Mouse (Mus musculus) MEL (cell line): ENCODE data around the gene 1700013G24Rik.

Experiments used
- CTCF ChIP-seq, 3 experiments: IDR thresholded peaks in 2 of 3; conservative IDR thresholded peaks in 1 of 3; 2 replicates each; pipeline ENCODE4 v1.5.1; 2011 to 2012; ENCODE audit warnings: low read length in 3 of 3, low read depth in 2 of 3, mild to moderate bottlenecking in 2 of 3, improper control_type of control experiment in 1 of 3, inconsistent platforms in 1 of 3, mixed read lengths in 1 of 3, moderate library complexity in 1 of 3; ENCODE audit not compliant: control insufficient read depth in 1 of 3, insufficient read depth in 1 of 3, poor library complexity in 1 of 3, severe bottlenecking in 1 of 3
- E2F4 ChIP-seq: IDR thresholded peaks from 2 replicates; pipeline ENCODE4 v1.6.1; 2011; ENCODE audit warnings: low read depth, low read length, improper control_type of control experiment, borderline replicate concordance
- ELF1 ChIP-seq: IDR thresholded peaks from 2 replicates; pipeline ENCODE4 v1.6.1; 2014; ENCODE audit warnings: low read depth, mild to moderate bottlenecking, inconsistent platforms, low read length, improper control_type of control experiment, moderate library complexity
- EP300 ChIP-seq, 2 experiments: IDR thresholded peaks; 2 replicates each; pipeline ENCODE4 v1.6.1; 2011; ENCODE audit warnings: improper control_type of control experiment in 2 of 2, low read length in 2 of 2, low read depth in 1 of 2, mild to moderate bottlenecking in 1 of 2
- GABPA ChIP-seq: IDR thresholded peaks from 2 replicates; pipeline ENCODE4 v1.6.1; 2012; ENCODE audit warnings: low read depth, mild to moderate bottlenecking, inconsistent platforms, low read length, improper control_type of control experiment, moderate library complexity
- HCFC1 ChIP-seq: IDR thresholded peaks from 2 replicates; pipeline ENCODE4 v1.6.1; 2012; ENCODE audit warnings: low read depth, mild to moderate bottlenecking, inconsistent platforms, low read length, improper control_type of control experiment, moderate library complexity
- MAX ChIP-seq: IDR thresholded peaks from 2 replicates; pipeline ENCODE4 v1.6.1; 2011; ENCODE audit warnings: low read length, improper control_type of control experiment
- POLR2A ChIP-seq, 2 experiments: IDR thresholded peaks; 2 replicates each; pipeline ENCODE4 v1.6.1; 2011 to 2012; ENCODE audit warnings: low read length in 2 of 2, mild to moderate bottlenecking in 2 of 2, control low read depth in 1 of 2, improper control_type of control experiment in 1 of 2, low read depth in 1 of 2, moderate library complexity in 1 of 2; ENCODE audit not compliant: control insufficient read depth in 1 of 2, insufficient read depth in 1 of 2, poor library complexity in 1 of 2
- RAD21 ChIP-seq: IDR thresholded peaks from 2 replicates; pipeline ENCODE4 v1.6.1; 2011; ENCODE audit warnings: mild to moderate bottlenecking, low read depth, low read length, improper control_type of control experiment
- SMC3 ChIP-seq: IDR thresholded peaks from 2 replicates; pipeline ENCODE4 v1.6.1; 2011; ENCODE audit warnings: low read depth, low read length, improper control_type of control experiment
- TAL1 ChIP-seq: IDR thresholded peaks from 2 replicates; pipeline ENCODE4 v1.6.1; 2012; ENCODE audit warnings: mild to moderate bottlenecking, inconsistent platforms, low read length, moderate library complexity, mixed read lengths
- UBTF ChIP-seq: IDR thresholded peaks from 2 replicates; pipeline ENCODE4 v1.6.1; 2012; ENCODE audit warnings: low read depth, mild to moderate bottlenecking, inconsistent platforms, low read length, improper control_type of control experiment, moderate library complexity, borderline replicate concordance; ENCODE audit not compliant: insufficient read depth
- ZNF384 ChIP-seq: IDR thresholded peaks from 2 replicates; pipeline ENCODE4 v1.6.1; 2012; ENCODE audit warnings: low read depth, mild to moderate bottlenecking, inconsistent platforms, low read length, improper control_type of control experiment

- TF ChIP-seq GABPA (no peak), POLR2A (IDR thresholded peaks at IDR 0.05; ENCODE audit: control insufficient read depth in 1 of 2, insufficient read depth in 1 of 2, low read depth in 1 of 2, low read length in 2 of 2, poor library complexity in 1 of 2) (no peak), EP300 (IDR thresholded peaks at IDR 0.05; ENCODE audit: low read depth in 1 of 2, low read length in 2 of 2) (no peak), UBTF (no peak), HCFC1 (no peak), CTCF (IDR thresholded peaks at IDR 0.05 in 2 of 3, conservative IDR thresholded peaks at IDR 0.05 in 1 of 3; ENCODE audit: control insufficient read depth in 1 of 3, insufficient read depth in 1 of 3, low read depth in 2 of 3, low read length in 3 of 3, poor library complexity in 1 of 3, severe bottlenecking in 1 of 3) (no peak), MAX (no peak), RAD21 (no peak), ZNF384 (no peak), ELF1 (no peak), SMC3 (no peak), TAL1 (no peak), E2F4 (no peak)
Measured at GRCm38 (mm10) chr4:137467525-137467924, 14.4 kb downstream of the 1700013G24Rik start.
